Mouse (Mus musculus) ovary, postnatal 14 days (tissue): ENCODE measurements around the gene Gm21863.
"Not testable (repeated sequence)": the region's sequence is repeated elsewhere in the genome, so short reads cannot be mapped to it uniquely, and the experiment has no call there.

Experiments
- DNase-seq: peaks from one replicate; pipeline ENCODE4 v3.0.0; 2022; ENCODE audit warnings: low spot score

Gm21863 gene

GRCm38 (mm10) chr12:19953869-19954555 lies at the start of gene Gm21863:
Gene Gm21863 (plus strand): TSS chr12:19954505.
- DNase-seq = not testable (repeated sequence)

- not testable (repeated sequence) for DNase-seq
These were observed 26.3 kb upstream of the Gm21863 start for GRCm38 (mm10) chr12:19928049-19928448.
